Mouse (Mus musculus) heart, postnatal 25 days (tissue): ENCODE data around the gene Nkrf. TPM values are rescaled to one million over a fixed set of nuclear protein-coding genes. Genes with fewer than 3 reads are reported as not detected.
A peak's percentile ranks its signal among the peaks of the same experiment; 100 is the strongest.
"Not testable (repeated sequence)": the region's sequence is repeated elsewhere in the genome, so short reads cannot be mapped to it uniquely, and the experiment has no call there.

Source experiments
- DNase-seq: peaks from one replicate; pipeline ENCODE4 v3.0.0; 2022; ENCODE audit warnings: low spot score
- intact Hi-C: fragments of 180-260 bp; cut with DNase I; formaldehyde crosslinking; loops from one replicate; pipeline ENCODE4 v1.15.1; 2025
- total RNA-seq, 2 experiments: library from RNA; stranded (reverse); gene quantifications; 2 replicates each; pipeline ENCODE4 v1.2.3; 2021

Gene Nkrf
- 1 to 10 TPM; 3.2 to 3.9 TPM for total RNA-seq

DNA sequence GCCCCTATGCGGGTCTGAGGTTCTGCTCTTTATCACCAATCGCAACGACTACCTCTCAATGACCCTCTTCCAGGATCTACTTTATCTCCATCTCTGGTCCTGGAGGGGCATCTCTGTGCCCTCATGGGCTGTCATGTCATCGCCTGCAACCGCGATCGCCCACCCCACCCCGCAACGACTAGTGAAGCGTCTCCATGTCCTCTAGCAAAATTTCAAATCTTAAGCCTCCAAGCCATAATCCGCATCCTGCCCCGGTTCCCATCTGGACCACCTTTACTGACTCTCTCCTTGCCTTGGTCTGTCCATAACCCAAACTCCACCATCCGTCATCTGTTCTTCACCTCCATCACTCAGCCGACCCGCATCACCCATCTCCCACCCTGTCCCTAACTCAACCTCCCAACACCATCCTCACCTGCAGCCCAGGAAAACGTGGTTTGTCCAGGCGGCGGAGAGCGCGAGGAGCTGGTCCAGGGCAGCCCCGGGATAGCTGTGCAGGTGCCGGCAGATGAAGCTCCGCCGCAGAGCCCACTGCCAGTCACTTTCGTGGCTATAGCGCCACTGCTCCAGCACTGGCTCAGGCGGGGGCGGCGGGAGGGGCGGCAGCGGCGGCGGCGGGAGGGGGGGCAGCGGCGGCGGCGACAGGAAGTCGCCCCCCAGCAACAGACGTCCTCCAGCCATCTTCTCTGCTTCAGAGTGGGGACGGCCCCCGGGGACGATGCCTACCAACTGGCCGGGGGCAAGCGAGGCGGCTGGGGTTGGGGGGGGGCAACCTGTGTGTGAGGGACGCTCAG is at the start of gene Nkrf:
Nkrf (minus strand) TSS at position 579 of the 794 bp plus-strand sequence.
- no peak for DNase-seq
- intact Hi-C loops, result loop anchor here (2.0 to 10.0 kb wide), 2 partner anchors 28 to 138 kb away; partner anchors contain the start of gene C330007P06Rik

DNA sequence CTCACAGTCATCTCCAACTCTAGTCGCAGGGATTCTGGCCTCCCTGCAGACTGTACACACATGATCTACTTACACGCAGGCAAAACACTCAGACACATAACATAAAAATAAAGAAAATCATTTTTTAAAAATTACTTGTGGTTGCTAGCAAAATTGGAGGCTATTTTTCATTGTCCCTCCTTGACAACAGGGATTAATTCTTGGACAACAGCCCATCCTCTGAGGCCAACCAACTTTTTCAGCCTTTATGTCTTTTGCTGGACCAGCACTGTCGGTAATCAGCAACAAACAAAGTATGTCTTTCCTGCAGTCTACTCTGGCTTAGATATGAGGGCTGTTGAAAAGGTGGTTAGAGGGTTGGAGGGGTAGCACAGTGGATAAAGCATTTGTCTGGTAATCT is 38.4 kb upstream of the Nkrf start:
- intact Hi-C loops, result no loop called here
- DNase-seq, result no peak

DNA sequence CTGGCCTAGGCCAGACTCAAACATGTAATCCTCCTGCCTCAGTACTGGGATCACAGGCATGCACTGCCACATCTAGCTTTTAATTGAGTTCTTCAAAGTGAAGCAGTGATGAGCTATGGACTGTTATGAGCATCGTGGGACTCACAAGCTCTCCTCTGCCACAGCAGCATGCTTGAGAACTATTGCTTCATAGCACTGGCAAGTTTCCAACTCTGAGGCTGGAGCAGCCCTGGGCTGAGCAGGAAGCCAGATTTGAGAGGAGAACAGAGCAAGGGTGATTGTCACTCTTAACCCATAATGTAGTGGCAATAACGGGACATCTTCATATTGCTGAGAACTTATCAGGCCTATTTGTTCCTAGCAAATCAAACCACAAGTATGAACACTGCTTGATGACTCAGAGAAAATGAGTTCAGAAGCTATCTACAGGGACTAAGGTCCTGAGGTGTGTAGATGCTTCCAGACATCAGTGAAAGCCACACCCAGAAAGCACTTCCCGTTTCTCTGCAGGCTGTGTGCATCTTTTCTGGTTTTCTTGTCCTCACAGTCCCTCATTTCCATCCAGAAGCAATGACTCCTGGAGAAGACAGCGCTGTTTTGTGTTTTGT is 37.2 kb upstream of the Nkrf start:
- intact Hi-C loops, result no loop called here
- DNase-seq, result peak; percentile 14

DNA sequence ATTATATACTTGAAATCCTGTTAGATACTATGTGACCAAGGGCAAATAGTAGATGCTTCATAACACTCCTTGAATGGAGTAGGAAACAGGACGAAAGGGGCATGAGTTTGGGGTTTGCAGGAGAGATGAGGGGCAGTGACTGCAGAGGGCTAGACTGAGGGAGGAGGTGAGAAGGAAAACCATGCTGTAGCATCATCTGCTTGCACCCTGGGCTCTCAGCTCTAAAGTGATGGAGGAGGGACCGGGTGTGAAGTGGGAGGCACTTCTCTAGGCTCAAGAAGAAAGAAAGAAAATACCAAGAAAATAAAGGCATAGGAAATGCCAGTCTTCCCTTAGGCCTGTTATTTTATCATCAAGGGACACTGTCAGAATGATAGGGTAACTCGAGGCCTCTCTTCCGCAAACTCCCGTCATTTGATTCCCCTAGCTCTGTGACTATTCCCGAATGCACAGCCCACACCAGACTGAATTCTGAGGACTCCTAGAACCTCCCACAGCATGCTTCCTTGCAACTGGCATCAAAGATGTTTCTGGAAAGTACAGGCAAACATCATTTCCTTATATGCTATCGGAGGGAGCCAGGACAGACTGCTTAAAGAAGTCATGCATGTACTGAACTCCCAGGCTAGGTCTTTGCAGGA is 32.7 kb upstream of the Nkrf start:
- no peak for DNase-seq
- intact Hi-C loops, result no loop called here

DNA sequence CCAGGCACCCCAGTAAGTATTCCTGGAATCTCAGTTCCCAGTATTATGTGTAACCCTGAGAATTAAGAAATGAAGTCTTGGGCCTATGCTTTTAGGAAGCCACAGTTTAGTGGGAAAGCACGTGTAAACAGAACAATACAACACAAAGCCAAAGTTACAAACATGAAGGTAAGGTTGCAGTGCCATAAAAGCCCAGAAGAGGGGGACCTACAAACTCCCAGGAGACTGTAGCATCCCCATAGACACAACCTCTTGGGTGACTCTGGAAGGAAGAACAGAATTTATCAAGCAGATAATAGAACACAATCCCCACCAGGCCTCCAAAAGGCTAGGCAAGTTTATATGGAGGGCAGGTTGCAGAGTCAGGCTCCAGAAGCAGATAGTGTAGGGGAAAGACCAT is 27.9 kb upstream of the Nkrf start:
- intact Hi-C loops, result no loop called here
- no peak for DNase-seq

DNA sequence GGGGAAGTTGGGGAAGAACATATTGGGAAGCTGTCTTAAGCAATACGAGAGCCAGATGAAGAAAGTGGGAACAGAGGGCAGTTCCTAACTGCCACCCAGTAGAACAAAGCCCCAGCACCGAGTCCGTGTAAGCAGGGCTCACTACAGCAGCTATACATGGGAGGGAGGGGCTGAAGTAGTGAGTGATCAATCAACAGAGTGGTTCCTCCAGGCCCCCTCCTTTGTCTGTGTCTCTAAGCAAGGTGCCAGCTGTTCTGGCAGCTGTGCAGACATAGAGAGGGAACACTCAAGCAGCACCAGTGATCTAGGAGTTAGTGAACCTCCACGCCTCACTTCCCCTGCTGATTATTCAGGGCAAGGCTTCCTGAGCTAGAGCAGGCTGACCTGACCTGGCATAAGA is 27.0 kb upstream of the Nkrf start:
- intact Hi-C loops, result loop anchor here (5.0 kb wide), 1 partner anchor 93 kb away; no protein-coding TSS in a partner anchor

DNA sequence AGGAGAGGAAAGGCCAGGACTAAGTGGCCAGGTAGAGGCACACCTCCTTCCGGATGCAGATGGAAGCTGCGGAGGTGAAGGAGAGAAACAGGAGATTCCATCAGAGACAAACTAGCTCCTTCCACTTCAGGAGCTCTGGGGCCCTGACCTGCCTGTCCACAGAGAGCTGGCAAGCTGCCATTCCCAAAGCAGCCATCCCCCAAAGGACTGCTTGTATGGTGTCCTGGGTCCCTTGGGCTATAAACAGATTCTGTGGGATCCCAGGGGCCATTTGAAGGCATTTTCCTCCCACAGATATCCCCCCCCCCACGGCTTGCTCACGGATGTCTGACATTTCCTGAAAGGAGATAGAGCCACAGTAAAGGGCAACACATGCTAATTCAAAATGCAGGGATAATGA is 26.1 kb upstream of the Nkrf start:
- DNase-seq, result no peak
- intact Hi-C loops, result loop anchor here (5.0 kb wide), 1 partner anchor 94 kb away; no protein-coding TSS in a partner anchor

More for the DNA sequence above, 27.0 kb upstream of the Nkrf start:
- DNase-seq, result no peak

DNA sequence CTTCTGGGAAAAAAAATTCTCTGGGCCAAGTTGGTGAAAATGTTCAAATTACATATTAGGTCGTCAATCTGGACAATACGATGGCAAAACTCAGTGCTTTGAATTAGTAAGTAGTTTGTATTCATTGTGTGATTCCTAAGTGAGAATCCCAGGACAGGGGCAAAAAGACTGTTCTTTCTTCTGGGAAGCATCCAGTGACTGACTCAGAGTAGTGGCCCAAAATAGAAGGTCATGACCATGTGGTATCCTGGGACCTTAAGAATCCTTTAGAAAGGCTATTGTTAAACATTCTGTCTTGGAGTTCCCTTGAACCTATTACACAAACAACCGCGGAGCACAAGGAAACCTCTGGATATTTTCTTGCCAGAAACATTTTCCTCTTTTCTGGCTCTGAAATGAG is 18.6 kb upstream of the Nkrf start:
- intact Hi-C loops, result no loop called here
- no peak for DNase-seq

DNA sequence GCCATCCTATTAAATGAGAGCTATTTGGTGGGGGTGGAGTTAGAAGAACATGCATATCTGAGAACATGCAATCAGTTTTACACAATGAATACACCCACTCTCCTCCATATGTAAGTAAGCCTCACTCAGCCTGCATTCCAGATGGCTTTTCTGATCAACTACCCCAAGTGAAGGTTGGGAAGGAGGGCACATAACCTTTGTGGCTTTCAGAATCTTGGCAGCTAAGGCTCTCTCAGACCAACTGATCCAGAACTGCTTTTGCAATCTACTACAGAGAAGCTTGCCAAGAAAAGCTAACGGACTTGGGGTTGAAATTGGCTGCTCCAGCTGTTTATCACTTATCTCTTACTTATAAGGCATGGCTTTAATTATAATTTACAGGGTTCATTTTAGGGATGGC is 15.1 kb upstream of the Nkrf start:
- intact Hi-C loops, result no loop called here
- DNase-seq, result no peak

DNA sequence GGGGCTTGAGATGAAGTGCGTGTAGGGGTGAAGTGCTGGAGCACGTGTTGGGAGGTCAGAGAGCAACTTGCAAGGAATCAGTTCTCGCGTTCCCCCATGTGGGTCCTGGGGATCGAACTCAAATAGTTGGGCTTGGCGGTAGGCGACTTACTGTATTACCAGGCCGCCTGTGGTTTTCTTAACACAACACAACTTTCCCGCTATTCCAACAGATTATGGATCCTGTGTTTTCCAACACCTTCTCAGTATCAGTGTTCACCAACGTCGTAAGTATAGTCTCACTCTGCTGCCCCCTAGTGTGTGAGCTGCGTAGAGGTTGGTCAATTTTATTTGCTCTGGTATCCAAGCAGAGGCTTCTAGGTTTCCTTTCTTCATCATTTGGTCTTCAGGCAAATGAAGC is 8.6 kb upstream of the Nkrf start:
- no peak for DNase-seq
- intact Hi-C loops, result loop anchor here (5.0 kb wide), 1 partner anchor 79 kb away; no protein-coding TSS in a partner anchor

DNA sequence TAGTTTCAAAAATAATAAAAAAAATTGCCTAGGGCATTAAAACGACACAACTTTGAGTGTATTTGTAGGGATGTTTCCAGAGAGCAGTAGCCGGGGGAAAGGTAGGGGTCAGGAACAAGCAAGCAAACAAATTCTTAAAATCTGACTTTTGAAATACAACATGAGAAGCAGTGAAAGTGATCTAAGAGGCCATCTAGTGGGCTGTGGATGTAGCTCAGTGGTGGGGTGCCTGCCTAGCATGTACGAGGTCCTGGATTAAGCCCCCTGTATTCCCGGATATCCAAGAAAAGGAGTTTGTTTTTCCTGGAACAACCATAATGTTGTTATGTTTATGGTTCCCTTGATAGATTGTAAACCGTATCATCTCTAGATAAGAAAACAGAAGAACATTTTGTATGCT is 3.8 kb upstream of the Nkrf start:
- intact Hi-C loops, result loop anchor here (10.0 kb wide), 1 partner anchor 142 kb away; no protein-coding TSS in a partner anchor
- no peak for DNase-seq

DNA sequence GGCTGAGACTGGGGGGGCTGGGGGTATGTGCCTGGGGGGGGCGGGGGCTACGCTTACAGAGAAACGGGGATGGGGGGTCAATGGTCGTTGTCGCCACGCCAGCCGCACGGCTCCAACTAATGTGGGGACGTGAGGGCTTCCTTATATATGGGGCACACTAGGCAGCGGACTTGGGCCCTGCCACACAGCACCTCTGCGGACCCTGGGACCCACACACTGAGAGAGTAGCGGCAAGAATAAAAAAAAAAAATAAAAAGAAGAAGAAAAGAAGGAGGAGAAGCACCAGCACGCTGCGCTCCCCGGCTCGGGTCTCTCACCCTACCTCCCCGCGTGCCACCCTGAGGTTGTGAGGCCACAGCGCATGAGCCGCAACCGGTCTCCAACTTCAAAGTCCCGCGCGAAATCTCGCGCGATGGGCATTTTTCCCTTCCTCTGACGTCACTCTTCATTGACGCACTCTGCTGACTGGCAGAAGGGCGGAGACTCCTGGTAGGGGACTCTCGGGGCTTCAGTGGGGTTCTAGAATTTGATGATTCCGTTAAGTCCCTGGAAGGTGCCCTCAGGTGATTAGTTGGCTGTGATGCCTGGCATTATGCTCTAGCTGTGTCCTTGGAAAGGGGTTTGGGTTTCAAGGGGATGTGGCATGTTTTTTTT is 543 bp upstream of the Nkrf start:
- intact Hi-C loops, result loop anchor here (2.0 to 10.0 kb wide), 2 partner anchors 28 to 138 kb away; partner anchors contain the start of gene C330007P06Rik
- peak; percentile 88 for DNase-seq

DNA sequence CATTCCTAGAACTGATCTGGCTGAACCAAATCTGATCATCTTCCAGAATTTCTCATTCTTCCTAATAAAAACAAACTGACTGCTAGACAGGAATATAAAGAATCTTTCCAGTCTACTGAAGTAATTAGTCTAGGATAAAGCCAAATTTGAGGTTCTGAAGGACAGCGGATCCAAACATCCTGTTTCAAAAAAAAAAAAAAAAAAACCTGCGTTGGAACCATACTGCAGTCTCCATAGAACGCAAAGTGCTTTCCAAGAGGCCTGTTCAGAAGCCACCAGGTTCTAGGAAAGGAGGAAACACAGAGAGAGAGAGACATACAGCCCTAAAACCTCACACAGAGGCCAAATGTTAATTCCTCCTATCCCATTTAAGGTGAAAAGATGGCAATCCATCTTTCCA is 1.0 kb downstream of the Nkrf start:
- intact Hi-C loops, result loop anchor here (2.0 to 10.0 kb wide), 2 partner anchors 27 to 137 kb away; partner anchors contain the start of gene C330007P06Rik
- no peak for DNase-seq

DNA sequence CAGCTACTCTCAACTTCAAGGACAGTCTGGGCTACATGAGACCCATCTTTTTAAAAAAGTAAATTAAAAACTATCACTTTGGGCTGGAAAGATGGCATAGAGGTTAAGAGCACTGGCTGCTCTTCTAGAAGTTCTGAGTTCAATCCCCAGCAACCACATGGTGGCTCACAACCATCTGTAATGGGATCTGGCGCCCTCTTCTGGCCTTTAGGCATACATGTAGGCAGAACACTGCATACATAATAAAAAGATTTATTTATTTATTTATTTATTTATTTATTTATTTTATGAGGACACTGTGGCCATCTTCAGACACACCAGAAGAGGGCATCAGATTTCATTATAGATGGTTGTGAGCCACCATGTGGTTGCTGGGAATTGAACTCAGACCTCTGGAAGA is 3.8 kb downstream of the Nkrf start:
- intact Hi-C loops, DNase-seq: not testable (repeated sequence)

DNA sequence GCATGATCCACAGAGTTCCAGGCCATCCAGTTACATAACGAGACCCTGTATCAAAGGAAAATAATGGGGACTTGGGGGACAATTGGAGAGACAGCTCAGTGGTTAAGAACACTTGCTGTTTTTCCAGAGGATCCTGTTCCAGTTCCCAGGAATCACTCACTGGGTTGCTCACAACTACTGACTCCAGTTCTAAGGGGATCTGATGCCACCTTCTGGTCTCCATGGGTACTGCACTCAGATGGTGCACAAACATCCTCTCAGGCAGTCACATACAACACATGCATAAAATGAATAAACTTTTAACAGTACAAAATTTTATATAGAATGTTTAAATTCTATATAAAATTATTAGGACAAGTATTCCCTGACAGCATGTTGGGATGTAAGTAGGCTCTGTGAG is 18.0 kb downstream of the Nkrf start:
- intact Hi-C loops, result no loop called here
- DNase-seq, result no peak

DNA sequence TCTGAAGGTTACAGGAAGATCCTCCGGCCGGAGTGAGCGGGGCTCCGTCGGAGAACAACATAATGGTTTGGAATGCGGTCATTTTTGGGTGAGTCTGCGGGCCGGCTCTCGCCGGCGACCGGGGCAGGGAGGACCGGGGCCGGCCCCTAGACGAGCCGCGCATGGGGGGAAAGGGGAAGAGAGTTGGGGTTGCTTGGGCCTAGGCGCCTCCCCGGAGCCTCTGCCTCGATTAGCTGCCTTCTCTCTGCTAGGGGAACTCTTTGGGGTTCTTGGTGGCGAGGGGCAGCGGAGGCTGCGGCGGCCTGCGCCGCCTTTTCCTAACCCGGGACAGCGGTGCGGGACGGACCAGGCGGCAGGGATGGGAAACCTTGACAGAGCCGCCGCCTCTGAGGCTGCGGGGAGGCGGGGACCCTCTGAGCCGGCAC is 28.0 kb downstream of the Nkrf start:
- intact Hi-C loops, result loop anchor here (2.0 kb wide), 1 partner anchor 28 kb away; the partner anchor contains the start of gene Nkrf

DNA sequence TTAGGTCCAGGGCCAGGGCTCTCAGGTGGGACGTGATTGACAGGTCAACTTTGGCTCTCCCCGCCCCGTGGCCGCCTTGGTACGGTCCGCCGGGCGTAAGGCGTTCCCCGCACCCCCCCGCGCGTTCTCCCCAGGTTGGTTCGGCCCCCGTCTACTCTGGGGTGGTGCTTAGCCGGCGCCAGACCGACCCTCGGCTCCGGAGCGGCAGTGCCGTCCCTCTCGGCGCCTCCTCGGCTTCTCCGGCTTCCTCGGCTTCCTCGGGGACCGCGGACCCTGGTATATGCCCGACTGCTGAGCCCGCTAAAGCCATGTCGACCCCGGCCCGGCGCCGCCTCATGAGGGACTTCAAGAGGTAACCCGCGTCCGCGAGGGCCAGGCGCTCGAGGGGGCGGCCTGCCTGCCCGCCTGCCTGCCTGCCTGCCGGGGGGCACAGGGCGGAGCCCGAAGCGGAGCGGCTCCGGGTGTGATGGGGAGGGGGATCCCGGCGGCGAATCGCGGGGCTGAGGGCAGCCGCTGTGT is 28.5 kb downstream of the Nkrf start:
- peak; percentile 75 for DNase-seq
- intact Hi-C loops, result loop anchor here (2.0 kb wide), 1 partner anchor 29 kb away; the partner anchor contains the start of gene Nkrf

More for the DNA sequence above, 28.0 kb downstream of the Nkrf start:
- DNase-seq, result no peak

DNA sequence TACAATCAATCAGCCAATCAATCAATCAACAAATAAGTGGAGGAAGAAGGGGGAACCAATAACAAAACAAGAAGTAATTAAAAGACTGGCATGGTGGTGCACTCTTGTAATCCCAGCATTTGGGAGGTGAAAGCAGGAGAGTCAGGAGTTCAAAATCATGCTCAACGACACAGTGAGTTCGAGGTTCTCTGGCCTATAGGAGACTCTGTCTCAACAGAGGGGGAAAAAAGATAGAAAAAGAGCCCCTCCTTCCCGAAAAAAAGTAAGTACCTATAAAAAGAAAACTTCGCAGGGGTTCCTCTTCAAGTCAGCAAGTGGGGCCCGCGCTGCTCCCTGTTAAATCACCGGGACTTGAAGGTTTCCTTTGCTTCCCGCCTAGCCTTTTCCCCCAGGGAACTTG is 28.9 kb downstream of the Nkrf start, which contains the start of the genes Ube2a and C330007P06Rik:
Ube2a (plus strand) TSS at position 136 of the 400 bp plus-strand sequence.
C330007P06Rik (minus strand) TSS at position 347 of the 400 bp plus-strand sequence.
- no peak for DNase-seq
- intact Hi-C loops, result loop anchor here (2.0 kb wide), 1 partner anchor 29 kb away; the partner anchor contains the start of gene Nkrf

DNA sequence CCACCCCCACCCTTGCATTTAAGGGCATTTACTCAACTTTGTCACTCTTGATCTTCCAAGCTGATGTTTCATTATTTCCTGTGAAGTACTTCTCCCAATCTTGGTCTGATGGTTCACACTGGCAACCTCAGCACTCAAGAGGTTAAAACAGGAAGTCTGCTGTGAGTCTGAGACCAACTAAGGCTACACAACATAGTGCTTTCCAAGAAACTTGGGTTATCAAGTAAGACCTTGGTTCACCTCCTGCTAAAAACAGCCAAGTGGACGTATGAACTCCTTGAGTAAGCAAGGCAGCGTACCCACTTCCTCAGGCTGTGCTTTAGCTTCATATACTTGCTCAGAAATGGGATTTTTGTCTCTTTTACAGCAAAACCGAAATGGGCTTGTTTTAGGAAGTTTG is 32.3 kb downstream of the Nkrf start:
- intact Hi-C loops, result no loop called here
- no peak for DNase-seq
